Comparison of ENCODE assay signal across 9 mouse cellular contexts in genomic region chr3:108840716-108841054, GRCm38 (mm10). TPM values are rescaled to one million over a fixed set of nuclear protein-coding genes. Genes with fewer than 3 reads are reported as not detected.
DNase-seq lines count a peak whose midpoint lies in the region; ATAC-seq and TF ChIP-seq lines count a peak whose summit lies in the region.
"Had no signal": no experiment of that assay in that cellular context is flagged by ENCODE, and none has a peak within 500 bp of the region (broad histone marks: within the 10 kb centered on the region; RNA-seq: fewer than 3 reads in every experiment).

No protein-coding gene starts in this region.

- ATAC-seq in kidney, postnatal 0 days (replicated peaks; ENCODE audit: low FRiP score, low read depth): peak; percentile 55
- peak; percentile 7; the same call in 1 of the 2 replicates for ATAC-seq in limb, embryonic 13.5 days (ENCODE audit: low FRiP score, low read depth)
- peak; percentile 70 for ATAC-seq in neural tube, embryonic 14.5 days (ENCODE audit: low read depth)

- peaks cover 6% of the 10 kb centered on the region; the same call in 1 of the 2 replicates for H3K4me1 ChIP-seq in kidney, postnatal 0 days (replicated peaks; ENCODE audit: insufficient read depth, low read length)
- H3K4me1 ChIP-seq in kidney, adult 2 months (ENCODE audit: control insufficient read depth, insufficient read depth, low read length): peaks cover 18% of the 10 kb centered on the region
- H3K4me1 ChIP-seq in forebrain, embryonic 10.5 days: peaks cover 13% of the 10 kb centered on the region
- H3K4me1 ChIP-seq in limb, embryonic 13.5 days: peaks cover 15% of the 10 kb centered on the region
- H3K4me1 ChIP-seq in neural tube, embryonic 14.5 days (ENCODE audit: control insufficient read depth, insufficient read depth, low read length): no peaks in the 10 kb centered on the region

- H3K27me3 ChIP-seq in kidney, postnatal 0 days (ENCODE audit: insufficient read depth, low read length): no peaks in the 10 kb centered on the region
- no peaks in the 10 kb centered on the region for H3K27me3 ChIP-seq in kidney, adult 2 months (replicated peaks; ENCODE audit: control insufficient read depth, insufficient read depth, low read length)
- H3K27me3 ChIP-seq in forebrain, embryonic 10.5 days (ENCODE audit: poor library complexity, severe bottlenecking): no peaks in the 10 kb centered on the region
- H3K27me3 ChIP-seq in limb, embryonic 13.5 days: no peaks in the 10 kb centered on the region
- no peaks in the 10 kb centered on the region for H3K27me3 ChIP-seq in neural tube, embryonic 14.5 days (ENCODE audit: control insufficient read depth, insufficient read depth, low read length)

- no peaks in the 10 kb centered on the region for H3K36me3 ChIP-seq in kidney, postnatal 0 days (ENCODE audit: insufficient read depth, low read length)
- no peaks in the 10 kb centered on the region for H3K36me3 ChIP-seq in kidney, adult 2 months (ENCODE audit: control insufficient read depth, insufficient read depth, low read length)
- H3K36me3 ChIP-seq in forebrain, embryonic 10.5 days (replicated peaks): peaks cover 4% of the 10 kb centered on the region; the same call in 1 of the 2 replicates
- H3K36me3 ChIP-seq in limb, embryonic 13.5 days: no peaks in the 10 kb centered on the region; the same call in 1 of the 2 replicates
- no peaks in the 10 kb centered on the region for H3K36me3 ChIP-seq in neural tube, embryonic 14.5 days (ENCODE audit: control insufficient read depth, insufficient read depth, low read length)

- DNase-seq in kidney, postnatal 0 days (ENCODE audit: low spot score): no peak
- no peak for DNase-seq in kidney, adult 2 months
- DNase-seq in forebrain, embryonic 10.5 days (ENCODE audit: extremely low spot score, low spot score): no peak
- no peak for DNase-seq in thymus, postnatal 10 days (ENCODE audit: low spot score in 2 of 2)
- no peak for DNase-seq in thymus, adult 18-20 months
- no peak for DNase-seq in spleen, adult 18-20 months

- 57% methylated on average over 4 of the region's 4 CpGs for WGBS in kidney, postnatal 0 days
- WGBS in kidney, adult 2 months: 60% methylated on average over 4 of the region's 4 CpGs
- 60% methylated on average over 4 of the region's 4 CpGs for WGBS in forebrain, embryonic 10.5 days
- 58% methylated on average over 4 of the region's 4 CpGs for WGBS in limb, embryonic 13.5 days
- 59% methylated on average over 4 of the region's 4 CpGs for WGBS in neural tube, embryonic 14.5 days

- TF ChIP-seq CTCF in kidney, postnatal 0 days (IDR thresholded peaks at IDR 0.05; ENCODE audit: low read depth): no peak
- TF ChIP-seq CTCF in kidney, adult 2 months (conservative IDR thresholded peaks at IDR 0.05; ENCODE audit: insufficient read depth, insufficient read length, low read depth, low read length): no peak

- H3K9me3 ChIP-seq in kidney, postnatal 0 days (replicated peaks; ENCODE audit: low read length): no peaks in the 10 kb centered on the region
- H3K9me3 ChIP-seq in forebrain, embryonic 10.5 days: no peaks in the 10 kb centered on the region
- H3K9me3 ChIP-seq in limb, embryonic 13.5 days: no peaks in the 10 kb centered on the region
- 0 out of 2 replicates have a peak, but pooled peaks cover 2% of the 10 kb centered on the region for H3K9me3 ChIP-seq in neural tube, embryonic 14.5 days (ENCODE audit: control insufficient read depth, low read length)

- H3K4me2 ChIP-seq in kidney, postnatal 0 days (ENCODE audit: low read length): no peak overlapping the region
- no peak overlapping the region for H3K4me2 ChIP-seq in limb, embryonic 13.5 days (replicated peaks)
- H3K4me2 ChIP-seq in neural tube, embryonic 14.5 days (ENCODE audit: low read depth, low read length): peak overlapping the region; percentile 72

- H3K4me3 ChIP-seq in kidney, postnatal 0 days (replicated peaks; ENCODE audit: low read depth, low read length): no peak overlapping the region
- H3K4me3 ChIP-seq in kidney, adult 2 months (ENCODE audit: insufficient read depth, low read depth, low read length): no peak overlapping the region
- H3K4me3 ChIP-seq in forebrain, embryonic 10.5 days: peak overlapping the region; percentile 83
- peak overlapping the region; percentile 79 for H3K4me3 ChIP-seq in limb, embryonic 13.5 days
- peak overlapping the region; percentile 68 for H3K4me3 ChIP-seq in neural tube, embryonic 14.5 days (ENCODE audit: low read depth, low read length)

- TF ChIP-seq POLR2A in kidney, adult 2 months (IDR thresholded peaks at IDR 0.05; ENCODE audit: low read depth, low read length): no peak

- no peak overlapping the region for H3K9ac ChIP-seq in kidney, postnatal 0 days (ENCODE audit: low read depth, low read length)
- H3K9ac ChIP-seq in limb, embryonic 13.5 days: no peak overlapping the region
- no peak overlapping the region for H3K9ac ChIP-seq in neural tube, embryonic 14.5 days (replicated peaks; ENCODE audit: low read depth, low read length)

- H3K27ac ChIP-seq in kidney, postnatal 0 days: no peak overlapping the region
- no peak overlapping the region for H3K27ac ChIP-seq in kidney, adult 2 months (ENCODE audit: insufficient read depth, low read depth, low read length)
- no peak overlapping the region for H3K27ac ChIP-seq in forebrain, embryonic 10.5 days
- no peak overlapping the region for H3K27ac ChIP-seq in limb, embryonic 13.5 days
- H3K27ac ChIP-seq in neural tube, embryonic 14.5 days (ENCODE audit: low read depth, low read length): no peak overlapping the region

RNA-seq across cellular contexts. Expression of gene Stxbp3, which starts 0.4 kb away (rescaled TPM):
- 35.5 and 37.6 TPM in 2 replicates for polyA plus RNA-seq in kidney, postnatal 0 days (2015; fragmentation: Nextera tagmentation; extraction: Ambion mirVana)
- 10.5 and 14.4 TPM in 2 replicates for polyA plus RNA-seq in kidney, adult 2 months (2012; rRNA removed)
- polyA plus RNA-seq in forebrain, embryonic 10.5 days (2016; fragmentation: Nextera tagmentation; extraction: Ambion mirVana): 23.9 and 24.4 TPM in 2 replicates
- 38.6 and 38.8 TPM in 2 replicates for polyA plus RNA-seq in limb, embryonic 13.5 days (2015; fragmentation: Nextera tagmentation; extraction: Ambion mirVana)
- 11.5 and 16.0 TPM in 2 replicates for polyA plus RNA-seq in neural tube, embryonic 14.5 days (2014; fragmentation: Nextera tagmentation; extraction: Ambion mirVana)

RNA-seq across cellular contexts. Expression of gene Fndc7, which starts 49.1 kb away (rescaled TPM):
- polyA plus RNA-seq in kidney, postnatal 0 days (2015; fragmentation: Nextera tagmentation; extraction: Ambion mirVana): 0.04 TPM in 1 of 2 replicates, not detected in the other
- 0.23 and 0.25 TPM in 2 replicates for polyA plus RNA-seq in kidney, adult 2 months (2012; rRNA removed)
- not detected in 2 replicates for polyA plus RNA-seq in forebrain, embryonic 10.5 days (2016; fragmentation: Nextera tagmentation; extraction: Ambion mirVana)
- polyA plus RNA-seq in limb, embryonic 13.5 days (2015; fragmentation: Nextera tagmentation; extraction: Ambion mirVana): 0.09 and 0.23 TPM in 2 replicates
- polyA plus RNA-seq in neural tube, embryonic 14.5 days (2014; fragmentation: Nextera tagmentation; extraction: Ambion mirVana): 0.07 TPM in 1 of 2 replicates, not detected in the other
- polyA plus RNA-seq: heart, postnatal 0 days had no signal

Comparison
In these comparisons a context has a peak if more than half of its experiments do, and no peak if none do; other contexts are left out.
1. ATAC-seq: peak in every context shown above with its lines; median percentile 70 in neural tube, embryonic 14.5 days; 55 in kidney, postnatal 0 days; 7 in limb, embryonic 13.5 days.
2. H3K4me3 ChIP-seq: peak in forebrain, embryonic 10.5 days (single experiment), limb, embryonic 13.5 days (single experiment) and neural tube, embryonic 14.5 days (single experiment); none in kidney, postnatal 0 days (single experiment) and kidney, adult 2 months (single experiment).